Mouse (Mus musculus): ENCODE results near the gene Pde9a.

DNA sequence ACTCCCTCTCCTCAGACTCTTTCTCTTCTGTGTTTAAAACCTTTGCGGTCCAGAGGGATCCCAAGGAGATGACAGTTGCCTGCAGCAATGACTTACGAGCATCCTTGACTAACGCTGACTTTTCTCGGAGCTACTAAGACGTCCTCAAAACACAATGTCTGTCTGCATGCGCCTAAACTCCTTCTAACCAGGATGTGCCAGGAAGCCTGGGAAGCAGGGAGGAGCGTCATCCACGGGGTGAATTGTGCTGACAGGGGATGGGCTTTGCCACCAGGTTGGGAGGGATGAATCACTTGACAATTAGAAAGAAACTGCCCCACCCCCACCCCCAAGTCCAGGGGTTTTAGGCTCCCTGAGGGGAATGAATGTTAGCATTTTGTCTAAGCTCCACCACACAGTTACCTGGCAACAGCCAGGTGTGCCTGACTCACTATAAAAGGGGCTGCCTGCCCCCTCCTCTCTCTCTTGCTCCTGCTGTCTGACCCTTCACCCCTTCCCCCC, 48.9 kb downstream of the Pde9a start:
- TF ChIP-seq CTCF (conservative IDR thresholded peaks at IDR 0.05; ENCODE audit: low read length) (no peak), NANOG (IDR thresholded peaks at IDR 0.05; ENCODE audit: borderline replicate concordance, low read length) (no peak), POU5F1 (IDR thresholded peaks at IDR 0.05; ENCODE audit: borderline replicate concordance, low read length) (no peak)

Data from E14TG2a.4 (cell line).